Mouse (Mus musculus): Measurements from ENCODE around the gene 4930470P17Rik. TPM values are rescaled to one million over a fixed set of nuclear protein-coding genes. Genes with fewer than 3 reads are reported as not detected.

4930470P17Rik gene
- polyA plus RNA-seq, 1 experiment = not detected

GRCm38 (mm10) chr2:170576077-170576476 lies 25.7 kb downstream of the 4930470P17Rik start:
- no peaks in the 10 kb centered on the region for H3K27me3 ChIP-seq (ENCODE audit: control insufficient read depth, insufficient read depth, low read length, poor library complexity, severe bottlenecking)
- no peaks in the 10 kb centered on the region for H3K4me1 ChIP-seq (ENCODE audit: control insufficient read depth, insufficient read depth, low read length)
- H3K36me3 ChIP-seq (ENCODE audit: control insufficient read depth, insufficient read depth, low read length, poor library complexity, severe bottlenecking) = no peaks in the 10 kb centered on the region
- H3K9me3 ChIP-seq (replicated peaks; ENCODE audit: control insufficient read depth, insufficient read depth, low read length, poor library complexity, severe bottlenecking) = no peaks in the 10 kb centered on the region
- H3K4me3 ChIP-seq (ENCODE audit: low read depth, low read length) = no peak overlapping the region
- no peak overlapping the region for H3K27ac ChIP-seq (ENCODE audit: insufficient read depth, low read length)
- H3K9ac ChIP-seq (ENCODE audit: low read depth, poor library complexity, severe bottlenecking) = no peak overlapping the region
- TF ChIP-seq EP300 (IDR thresholded peaks at IDR 0.05; ENCODE audit: insufficient read depth, low read depth, low read length) = no peak
- no peak for TF ChIP-seq CTCF (IDR thresholded peaks at IDR 0.05; ENCODE audit: low read depth, low read length)
- TF ChIP-seq POLR2A (IDR thresholded peaks at IDR 0.05; ENCODE audit: insufficient read depth, low read length) = no peak

- H3K9me3 ChIP-seq (replicated peaks; ENCODE audit: control insufficient read depth, insufficient read depth, low read length, poor library complexity, severe bottlenecking) = no peaks in the 10 kb centered on the region
- TF ChIP-seq CTCF (IDR thresholded peaks at IDR 0.05; ENCODE audit: low read depth, low read length) = no peak
- no peak for TF ChIP-seq EP300 (IDR thresholded peaks at IDR 0.05; ENCODE audit: insufficient read depth, low read depth, low read length)
- TF ChIP-seq POLR2A (IDR thresholded peaks at IDR 0.05; ENCODE audit: insufficient read depth, low read length) = no peak
Measured at GRCm38 (mm10) chr2:170564995-170565394, 36.8 kb downstream of the 4930470P17Rik start.

GRCm38 (mm10) chr2:170563956-170564855 lies 37.6 kb downstream of the 4930470P17Rik start:
- TF ChIP-seq EP300 (IDR thresholded peaks at IDR 0.05; ENCODE audit: insufficient read depth, low read depth, low read length) = no peak
- TF ChIP-seq POLR2A (IDR thresholded peaks at IDR 0.05; ENCODE audit: insufficient read depth, low read length) = no peak
- no peak for TF ChIP-seq CTCF (IDR thresholded peaks at IDR 0.05; ENCODE audit: low read depth, low read length)
- Histone ChIP-seq H3K9ac (ENCODE audit: low read depth, poor library complexity, severe bottlenecking) (no peak overlapping the region), H3K27ac (ENCODE audit: insufficient read depth, low read length) (no peak overlapping the region), H3K4me1 (ENCODE audit: control insufficient read depth, insufficient read depth, low read length) (no peaks in the 10 kb centered on the region), H3K27me3 (ENCODE audit: control insufficient read depth, insufficient read depth, low read length, poor library complexity, severe bottlenecking) (no peaks in the 10 kb centered on the region), H3K36me3 (ENCODE audit: control insufficient read depth, insufficient read depth, low read length, poor library complexity, severe bottlenecking) (no peaks in the 10 kb centered on the region), H3K9me3 (replicated peaks; ENCODE audit: control insufficient read depth, insufficient read depth, low read length, poor library complexity, severe bottlenecking) (no peaks in the 10 kb centered on the region), H3K4me3 (ENCODE audit: low read depth, low read length) (no peak overlapping the region)

More at GRCm38 (mm10) chr2:170564995-170565394, 36.8 kb downstream of the 4930470P17Rik start:
- Histone ChIP-seq H3K9ac (ENCODE audit: low read depth, poor library complexity, severe bottlenecking) (no peak overlapping the region), H3K27ac (ENCODE audit: insufficient read depth, low read length) (no peak overlapping the region), H3K4me3 (ENCODE audit: low read depth, low read length) (no peak overlapping the region), H3K36me3 (ENCODE audit: control insufficient read depth, insufficient read depth, low read length, poor library complexity, severe bottlenecking) (no peaks in the 10 kb centered on the region), H3K4me1 (ENCODE audit: control insufficient read depth, insufficient read depth, low read length) (no peaks in the 10 kb centered on the region), H3K27me3 (ENCODE audit: control insufficient read depth, insufficient read depth, low read length, poor library complexity, severe bottlenecking) (no peaks in the 10 kb centered on the region)

- no peak for TF ChIP-seq EP300 (IDR thresholded peaks at IDR 0.05; ENCODE audit: insufficient read depth, low read depth, low read length)
- no peak for TF ChIP-seq CTCF (IDR thresholded peaks at IDR 0.05; ENCODE audit: low read depth, low read length)
- TF ChIP-seq POLR2A (IDR thresholded peaks at IDR 0.05; ENCODE audit: insufficient read depth, low read length) = no peak
- Histone ChIP-seq H3K4me3 (ENCODE audit: low read depth, low read length) (no peak overlapping the region), H3K27ac (ENCODE audit: insufficient read depth, low read length) (no peak overlapping the region), H3K9me3 (replicated peaks; ENCODE audit: control insufficient read depth, insufficient read depth, low read length, poor library complexity, severe bottlenecking) (no peaks in the 10 kb centered on the region), H3K4me1 (ENCODE audit: control insufficient read depth, insufficient read depth, low read length) (peaks cover 4% of the 10 kb centered on the region), H3K36me3 (ENCODE audit: control insufficient read depth, insufficient read depth, low read length, poor library complexity, severe bottlenecking) (no peaks in the 10 kb centered on the region), H3K27me3 (ENCODE audit: control insufficient read depth, insufficient read depth, low read length, poor library complexity, severe bottlenecking) (no peaks in the 10 kb centered on the region), H3K9ac (ENCODE audit: low read depth, poor library complexity, severe bottlenecking) (no peak overlapping the region)
Measured at GRCm38 (mm10) chr2:170552088-170552487, 49.7 kb downstream of the 4930470P17Rik start.

- TF ChIP-seq POLR2A (IDR thresholded peaks at IDR 0.05; ENCODE audit: insufficient read depth, low read length) (no peak), CTCF (IDR thresholded peaks at IDR 0.05; ENCODE audit: low read depth, low read length) (no peak), EP300 (IDR thresholded peaks at IDR 0.05; ENCODE audit: insufficient read depth, low read depth, low read length) (no peak)
- no peak overlapping the region for H3K4me3 ChIP-seq (ENCODE audit: low read depth, low read length)
- peaks cover 4% of the 10 kb centered on the region for H3K4me1 ChIP-seq (ENCODE audit: control insufficient read depth, insufficient read depth, low read length)
- no peaks in the 10 kb centered on the region for H3K27me3 ChIP-seq (ENCODE audit: control insufficient read depth, insufficient read depth, low read length, poor library complexity, severe bottlenecking)
- H3K9me3 ChIP-seq (replicated peaks; ENCODE audit: control insufficient read depth, insufficient read depth, low read length, poor library complexity, severe bottlenecking) = no peaks in the 10 kb centered on the region
- no peaks in the 10 kb centered on the region for H3K36me3 ChIP-seq (ENCODE audit: control insufficient read depth, insufficient read depth, low read length, poor library complexity, severe bottlenecking)
- no peak overlapping the region for H3K9ac ChIP-seq (ENCODE audit: low read depth, poor library complexity, severe bottlenecking)
- H3K27ac ChIP-seq (ENCODE audit: insufficient read depth, low read length) = no peak overlapping the region
Measured at GRCm38 (mm10) chr2:170550240-170550639, 51.6 kb downstream of the 4930470P17Rik start.

- no peaks in the 10 kb centered on the region for H3K9me3 ChIP-seq (replicated peaks; ENCODE audit: control insufficient read depth, insufficient read depth, low read length, poor library complexity, severe bottlenecking)
- H3K4me3 ChIP-seq (ENCODE audit: low read depth, low read length) = no peak overlapping the region
- no peak overlapping the region for H3K9ac ChIP-seq (ENCODE audit: low read depth, poor library complexity, severe bottlenecking)
- H3K27ac ChIP-seq (ENCODE audit: insufficient read depth, low read length) = no peak overlapping the region
- no peaks in the 10 kb centered on the region for H3K36me3 ChIP-seq (ENCODE audit: control insufficient read depth, insufficient read depth, low read length, poor library complexity, severe bottlenecking)
- no peaks in the 10 kb centered on the region for H3K27me3 ChIP-seq (ENCODE audit: control insufficient read depth, insufficient read depth, low read length, poor library complexity, severe bottlenecking)
- peaks cover 4% of the 10 kb centered on the region for H3K4me1 ChIP-seq (ENCODE audit: control insufficient read depth, insufficient read depth, low read length)
- no peak for TF ChIP-seq POLR2A (IDR thresholded peaks at IDR 0.05; ENCODE audit: insufficient read depth, low read length)
- TF ChIP-seq CTCF (IDR thresholded peaks at IDR 0.05; ENCODE audit: low read depth, low read length) = no peak
- TF ChIP-seq EP300 (IDR thresholded peaks at IDR 0.05; ENCODE audit: insufficient read depth, low read depth, low read length) = no peak
Measured at GRCm38 (mm10) chr2:170549146-170549545, 52.7 kb downstream of the 4930470P17Rik start.

All from ES-Bruce4 (cell line).